ENCODE assay signal across 10 mouse cellular contexts in the genomic region with DNA sequence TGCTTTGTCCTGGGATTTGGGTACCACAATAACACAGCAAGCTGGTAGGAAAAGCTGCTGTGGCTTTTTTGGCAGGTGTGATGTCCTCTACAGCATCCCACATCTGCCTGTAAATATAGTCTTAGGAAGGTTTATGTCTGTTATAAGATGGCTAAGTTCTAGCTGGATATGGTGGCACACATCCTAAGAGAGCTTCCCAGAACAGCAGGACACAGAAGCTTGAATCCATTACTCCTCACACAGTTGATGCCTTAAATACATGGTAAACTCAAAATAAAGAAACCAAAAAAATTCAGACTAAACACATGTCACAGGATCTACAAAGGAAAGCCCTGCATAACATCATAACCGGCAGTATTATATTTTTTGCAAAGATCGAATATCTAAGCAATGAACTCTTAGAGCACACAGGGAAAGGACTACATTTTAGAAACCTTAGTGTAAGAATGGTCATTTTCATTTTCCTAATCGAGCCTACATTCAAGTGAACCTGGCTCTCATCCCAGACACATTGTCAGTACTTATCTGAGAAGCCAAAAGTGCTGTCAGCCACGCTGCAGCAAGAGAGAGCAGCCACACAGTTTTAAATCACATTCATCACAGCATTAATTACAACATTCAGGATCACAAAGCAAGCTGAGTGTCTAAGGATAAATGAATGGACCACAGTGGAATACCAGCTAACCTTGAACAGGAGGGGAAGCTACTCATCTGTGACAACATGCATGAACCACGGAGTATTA.
A peak's percentile ranks its signal among the peaks of the same experiment; 100 is the strongest.
DNase-seq lines count a peak whose midpoint lies in the region; ATAC-seq and TF ChIP-seq lines count a peak whose summit lies in the region.
"Had no signal": no experiment of that assay in that cellular context is flagged by ENCODE, and none has a peak within 500 bp of the region (broad histone marks: within the 10 kb centered on the region; RNA-seq: fewer than 3 reads in every experiment).

No protein-coding gene starts in this region.

- DNase-seq in heart, adult 11 months = no peak
- peak; percentile 8 to 14 for DNase-seq in left cerebral cortex, postnatal 14 days (ENCODE audit: low spot score in 2 of 2)
- no peak for DNase-seq in left cerebral cortex, postnatal 10 days (ENCODE audit: extremely low spot score in 1 of 2, low spot score in 2 of 2)
- DNase-seq in brain, embryonic 14.5 days (ENCODE audit: low read depth) = peak; percentile 84
- peak; percentile 49 to 50 for DNase-seq in heart, postnatal 10 days
- DNase-seq in ovary, postnatal 10 days (ENCODE audit: low spot score) = no peak

- peak overlapping the region; percentile 18; the same call in 1 of the 2 replicates for H3K4me2 ChIP-seq in heart, embryonic 13.5 days

- TF ChIP-seq POLR2A in brain, embryonic 14.5 days (IDR thresholded peaks at IDR 0.05; ENCODE audit: borderline replicate concordance, extremely low read depth, insufficient read depth, insufficient read length, poor library complexity, severe bottlenecking) = no peak

- no peak overlapping the region for H3K4me3 ChIP-seq in heart, embryonic 13.5 days
- H3K4me3 ChIP-seq: layer of hippocampus, adult 2 months; megakaryocyte, embryonic 14.5 days had no signal

- no peaks in the 10 kb centered on the region for H3K36me3 ChIP-seq in heart, embryonic 13.5 days

- TF ChIP-seq CTCF in brain, embryonic 14.5 days (IDR thresholded peaks at IDR 0.05; ENCODE audit: borderline replicate concordance, extremely low read depth, insufficient read depth, insufficient read length) = no peak

- 23% methylated on average over 5 of the region's 5 CpGs for WGBS in heart, embryonic 13.5 days

- ATAC-seq in heart, embryonic 13.5 days (ENCODE audit: extremely low read depth, insufficient number of reproducible peaks, low FRiP score, low TSS enrichment) = no peak
- ATAC-seq: inflammation-experienced regulatory T-cells, adult 6 months had no signal

- H3K4me1 ChIP-seq in heart, embryonic 13.5 days = peaks cover 33% of the 10 kb centered on the region
- H3K4me1 ChIP-seq: megakaryocyte, embryonic 14.5 days had no signal

- no peaks in the 10 kb centered on the region for H3K9me3 ChIP-seq in heart, embryonic 13.5 days

- H3K27me3 ChIP-seq in heart, embryonic 13.5 days (replicated peaks) = no peaks in the 10 kb centered on the region
- H3K27me3 ChIP-seq: megakaryocyte, embryonic 14.5 days had no signal

- H3K9ac ChIP-seq in heart, embryonic 13.5 days = no peak overlapping the region

- peak overlapping the region; percentile 55; the same call in 1 of the 2 replicates for H3K27ac ChIP-seq in heart, embryonic 13.5 days (replicated peaks)
- H3K27ac ChIP-seq: layer of hippocampus, adult 2 months had no signal

- intact Hi-C loops in left cerebral cortex, postnatal 14 days (cut with DNase I) = no loop called here
- intact Hi-C loops in left cerebral cortex, postnatal 10 days (cut with DNase I) = no loop called here
- intact Hi-C loops in heart, postnatal 10 days (cut with DNase I) = loop anchor here (5.0 kb wide), 1 partner anchor 101 kb away; no protein-coding TSS in a partner anchor

Comparison
In these comparisons a context has a peak if more than half of its experiments do, and no peak if none do; other contexts are left out.
1. DNase-seq: peak in left cerebral cortex, postnatal 14 days (2 of 2), brain, embryonic 14.5 days (single experiment) and heart, postnatal 10 days (2 of 2); none in heart, adult 11 months (single experiment), left cerebral cortex, postnatal 10 days (0 of 2) and ovary, postnatal 10 days (single experiment).